Mouse (Mus musculus): ENCODE data around the gene Cyp2c67.
"Not testable (repeated sequence)": the region's sequence is repeated elsewhere in the genome, so short reads cannot be mapped to it uniquely, and the experiment has no call there.

Cyp2c67 gene

GRCm38 (mm10) chr19:39648938-39649337 lies at the start of gene Cyp2c67:
Cyp2c67 (minus strand) TSS chr19:39649051.
- DNase-seq (ENCODE audit: low read depth): no peak

- not testable (repeated sequence) for DNase-seq (ENCODE audit: low read depth)
Measured at GRCm38 (mm10) chr19:39665650-39666049, 16.8 kb upstream of the Cyp2c67 start.

GRCm38 (mm10) chr19:39652381-39652780 lies 3.5 kb upstream of the Cyp2c67 start:
- DNase-seq (ENCODE audit: low read depth): no peak

DNA sequence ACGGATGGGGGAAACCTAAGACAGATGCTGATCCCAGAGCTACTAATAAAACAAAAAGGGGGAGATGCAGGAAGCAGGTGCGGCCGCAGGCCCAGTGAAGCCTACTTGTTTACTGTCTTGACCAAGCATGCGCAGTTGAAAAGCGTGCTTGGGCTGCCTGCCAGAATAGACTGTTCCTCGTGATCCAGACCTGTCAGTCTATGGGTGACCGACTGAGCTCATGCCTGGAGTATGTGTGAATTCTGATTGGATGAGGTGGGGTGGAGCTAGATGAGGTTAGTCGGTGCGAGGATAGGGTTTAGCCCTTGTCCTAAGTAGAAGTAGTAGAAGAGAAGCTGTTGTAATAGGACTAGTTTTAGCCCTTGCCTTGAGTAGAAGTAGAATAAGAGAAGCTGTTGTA lies 1.3 kb downstream of the Cyp2c67 start:
- DNase-seq (ENCODE audit: low read depth): no peak

DNA sequence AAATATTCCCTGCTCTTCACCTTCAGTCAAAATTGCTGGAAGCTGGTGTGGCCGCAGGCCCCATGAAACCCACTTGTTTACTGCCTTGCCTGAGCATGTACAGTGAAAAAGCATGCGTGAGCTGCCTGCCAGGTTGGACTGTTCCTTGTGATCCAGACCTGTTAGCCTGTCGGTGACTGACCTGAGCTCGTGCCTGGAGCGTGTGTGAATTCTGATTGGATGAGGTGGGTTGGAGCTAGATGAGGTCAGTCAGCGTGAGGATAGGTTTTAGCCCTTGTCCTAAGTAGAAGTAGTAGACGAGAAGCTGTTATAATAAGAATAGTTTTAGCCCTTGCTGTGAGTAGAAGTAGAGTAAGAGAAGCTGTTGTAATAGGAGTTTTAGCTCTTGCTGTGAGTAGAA lies 4.3 kb downstream of the Cyp2c67 start:
- not testable (repeated sequence) for DNase-seq (ENCODE audit: low read depth)
